Mouse (Mus musculus): Measurements from ENCODE around the gene Eddm3b. TPM values are rescaled to one million over a fixed set of nuclear protein-coding genes. Genes with fewer than 3 reads are reported as not detected.

Eddm3b gene
- total and polyA plus RNA-seq, 3 experiments = not detected

- no peak for DNase-seq (ENCODE audit: low read depth, low spot score)
- Histone ChIP-seq H3K27ac (ENCODE audit: control insufficient read depth, low read depth, low read length) (no peak overlapping the region), H3K27me3 (ENCODE audit: control insufficient read depth in 1 of 2, insufficient read depth in 2 of 2, low read length in 2 of 2) (no peaks in the 10 kb centered on the region), H3K4me1 (ENCODE audit: control insufficient read depth in 1 of 2, insufficient read depth in 2 of 2, low read length in 2 of 2) (no peaks in the 10 kb centered on the region; a peak in 1 of 4 replicates), H3K36me3 (ENCODE audit: control insufficient read depth in 1 of 2, insufficient read depth in 2 of 2, low read length in 2 of 2) (no peaks in the 10 kb centered on the region), H3K4me3 (ENCODE audit: control insufficient read depth in 1 of 2, insufficient read depth in 1 of 2, low read depth in 2 of 2, low read length in 2 of 2) (no peak overlapping the region), H3K9ac (ENCODE audit: control insufficient read depth, low read depth, low read length, poor library complexity, severe bottlenecking) (no peak overlapping the region), H3K9me3 (replicated peaks; ENCODE audit: insufficient read depth, low read length) (no peaks in the 10 kb centered on the region), H3K79me2 (ENCODE audit: control insufficient read depth, insufficient read depth, low read length, poor library complexity) (no peaks in the 10 kb centered on the region)
- TF ChIP-seq TCF12 (IDR thresholded peaks at IDR 0.05; ENCODE audit: low read depth, low read length) (peak; percentile 51; the same call in 1 of the 2 replicates), GABPA (IDR thresholded peaks at IDR 0.05; ENCODE audit: low read depth, low read length) (no peak), GATA1 (IDR thresholded peaks at IDR 0.05; ENCODE audit: low read depth, low read length) (0 out of 2 replicates have a peak, but pooled peaks have one; percentile 8)
Measured at GRCm38 (mm10) chr14:51152249-51152870, 38.1 kb downstream of the Eddm3b start.

DNA sequence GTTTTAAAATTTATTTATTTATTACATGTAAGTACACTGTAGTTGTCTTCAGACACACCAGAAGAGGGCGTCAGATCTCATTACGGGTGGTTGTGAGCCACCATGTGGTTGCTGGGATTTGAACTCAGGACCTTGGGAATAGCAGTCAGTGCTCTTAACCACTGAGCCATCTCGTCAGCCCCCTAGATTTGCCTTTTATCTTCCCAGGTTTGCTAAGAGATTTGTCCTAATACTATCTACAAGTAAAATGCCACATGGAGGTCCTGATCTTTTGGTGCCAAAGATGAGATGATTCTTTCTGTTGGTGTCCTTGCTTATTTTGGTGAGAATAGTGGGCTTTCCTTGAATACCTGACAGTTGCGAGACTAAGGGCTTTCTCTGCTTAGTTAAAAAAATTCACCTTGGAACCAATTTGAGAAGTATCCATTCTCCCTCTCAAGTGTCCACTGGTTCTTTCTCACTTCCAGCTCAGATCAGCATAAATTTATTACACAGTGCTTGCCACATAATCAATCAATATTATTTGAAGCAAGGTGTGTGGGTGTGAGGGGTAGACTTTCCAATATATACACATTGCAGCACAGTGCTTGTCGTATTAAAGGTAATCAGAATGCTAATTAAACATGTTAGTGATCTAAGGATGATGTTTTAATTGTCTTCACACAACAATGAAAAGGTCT, 42.0 kb downstream of the Eddm3b start:
- TF ChIP-seq MYC (IDR thresholded peaks at IDR 0.05; ENCODE audit: low read depth, low read length) = no peak
- peak; percentile 65 for TF ChIP-seq TBP (IDR thresholded peaks at IDR 0.05; ENCODE audit: low read depth, low read length)
- no peak overlapping the region for H3K27ac ChIP-seq (ENCODE audit: control insufficient read depth, low read depth, low read length)
- H3K36me3 ChIP-seq (ENCODE audit: control insufficient read depth in 1 of 2, insufficient read depth in 2 of 2, low read length in 2 of 2) = no peaks in the 10 kb centered on the region
- DNase-seq (ENCODE audit: low read depth, low spot score) = no peak
- H3K4me1 ChIP-seq (ENCODE audit: control insufficient read depth in 1 of 2, insufficient read depth in 2 of 2, low read length in 2 of 2) = no peaks in the 10 kb centered on the region
- H3K79me2 ChIP-seq (ENCODE audit: control insufficient read depth, insufficient read depth, low read length, poor library complexity) = no peaks in the 10 kb centered on the region
- no peak overlapping the region for H3K4me3 ChIP-seq (ENCODE audit: control insufficient read depth in 1 of 2, insufficient read depth in 1 of 2, low read depth in 2 of 2, low read length in 2 of 2)
- H3K9ac ChIP-seq (ENCODE audit: control insufficient read depth, low read depth, low read length, poor library complexity, severe bottlenecking) = no peak overlapping the region
- H3K9me3 ChIP-seq (replicated peaks; ENCODE audit: insufficient read depth, low read length) = no peaks in the 10 kb centered on the region
- H3K27me3 ChIP-seq (ENCODE audit: control insufficient read depth in 1 of 2, insufficient read depth in 2 of 2, low read length in 2 of 2) = no peaks in the 10 kb centered on the region

GRCm38 (mm10) chr14:51156736-51157068, 42.5 kb downstream of the Eddm3b start:
- no peaks in the 10 kb centered on the region for H3K36me3 ChIP-seq (ENCODE audit: control insufficient read depth in 1 of 2, insufficient read depth in 2 of 2, low read length in 2 of 2)
- H3K27me3 ChIP-seq (ENCODE audit: control insufficient read depth in 1 of 2, insufficient read depth in 2 of 2, low read length in 2 of 2) = no peaks in the 10 kb centered on the region
- no peak overlapping the region for H3K4me3 ChIP-seq (ENCODE audit: control insufficient read depth in 1 of 2, insufficient read depth in 1 of 2, low read depth in 2 of 2, low read length in 2 of 2)
- DNase-seq (ENCODE audit: low read depth, low spot score) = no peak
- H3K27ac ChIP-seq (ENCODE audit: control insufficient read depth, low read depth, low read length) = no peak overlapping the region
- no peak overlapping the region for H3K9ac ChIP-seq (ENCODE audit: control insufficient read depth, low read depth, low read length, poor library complexity, severe bottlenecking)
- H3K9me3 ChIP-seq (replicated peaks; ENCODE audit: insufficient read depth, low read length) = no peaks in the 10 kb centered on the region
- no peaks in the 10 kb centered on the region for H3K4me1 ChIP-seq (ENCODE audit: control insufficient read depth in 1 of 2, insufficient read depth in 2 of 2, low read length in 2 of 2)
- no peaks in the 10 kb centered on the region for H3K79me2 ChIP-seq (ENCODE audit: control insufficient read depth, insufficient read depth, low read length, poor library complexity)
- TF ChIP-seq MEF2A (IDR thresholded peaks at IDR 0.05; ENCODE audit: extremely low read depth, insufficient replicate concordance, low read depth, low read length, poor library complexity, severe bottlenecking) = no peak
- no peak for TF ChIP-seq CHD2 (IDR thresholded peaks at IDR 0.05; ENCODE audit: low read length)
- no peak for TF ChIP-seq MAZ (IDR thresholded peaks at IDR 0.05; ENCODE audit: low read depth, low read length)
- no peak for TF ChIP-seq ZMIZ1 (IDR thresholded peaks at IDR 0.05; ENCODE audit: low read depth, low read length)
- TF ChIP-seq ETS1 (IDR thresholded peaks at IDR 0.05; ENCODE audit: low read depth, low read length) = no peak
- no peak for TF ChIP-seq USF2 (IDR thresholded peaks at IDR 0.05; ENCODE audit: borderline replicate concordance in 1 of 2, insufficient read depth in 1 of 2, low read depth in 1 of 2, low read length in 2 of 2)

Measured in MEL (cell line).